Mouse (Mus musculus): Measurements from ENCODE around the gene Tex2.

- TF ChIP-seq CTCF (IDR thresholded peaks at IDR 0.05; ENCODE audit: low read depth, low read length) (peak; percentile 65), POLR2A (IDR thresholded peaks at IDR 0.05; ENCODE audit: borderline replicate concordance, low read depth, low read length) (no peak)
These were observed 565 bp upstream of the Tex2 start for GRCm38 (mm10) chr11:106613638-106614338.
